Mouse (Mus musculus): Measurements from ENCODE around the gene Uqcrfs1. TPM values are rescaled to one million over a fixed set of nuclear protein-coding genes. Genes with fewer than 3 reads are reported as not detected.
A peak's percentile ranks its signal among the peaks of the same experiment; 100 is the strongest.

The Uqcrfs1 gene
- polyA plus RNA-seq (2012): 13.1 and 14.6 TPM in 2 replicates

- TF ChIP-seq GATA1 (IDR thresholded peaks at IDR 0.05; ENCODE audit: low read length) (no peak), TAL1 (IDR thresholded peaks at IDR 0.05; ENCODE audit: low read length) (no peak)
Observed at GRCm38 (mm10) chr13:30544856-30545604, at the start of gene Uqcrfs1. Gene Uqcrfs1, minus strand, starts transcription at chr13:30545362.

GRCm38 (mm10) chr13:30585786-30586185, 40.6 kb upstream of the Uqcrfs1 start:
- TF ChIP-seq TAL1 (IDR thresholded peaks at IDR 0.05; ENCODE audit: low read length) (no peak), GATA1 (IDR thresholded peaks at IDR 0.05; ENCODE audit: low read length) (no peak)
- Histone ChIP-seq H3K4me1 (ENCODE audit: control insufficient read depth) (no peaks in the 10 kb centered on the region), H3K9me3 (ENCODE audit: control insufficient read depth, low read length) (no peaks in the 10 kb centered on the region), H3K36me3 (ENCODE audit: control insufficient read depth) (no peaks in the 10 kb centered on the region), H3K27me3 (ENCODE audit: control insufficient read depth) (no peaks in the 10 kb centered on the region), H3K4me3 (replicated peaks) (no peak overlapping the region)

More at GRCm38 (mm10) chr13:30544856-30545604, at the start of gene Uqcrfs1:
- Histone ChIP-seq H3K36me3 (ENCODE audit: control insufficient read depth) (peaks cover 13% of the 10 kb centered on the region), H3K9me3 (ENCODE audit: control insufficient read depth, low read length) (no peaks in the 10 kb centered on the region), H3K27me3 (ENCODE audit: control insufficient read depth) (peaks cover 3% of the 10 kb centered on the region; the same call in 1 of the 2 replicates), H3K4me3 (replicated peaks) (peak within 1 kb of the TSS; percentile 97), H3K4me1 (ENCODE audit: control insufficient read depth) (peaks cover 32% of the 10 kb centered on the region)

GRCm38 (mm10) chr13:30582541-30582940, 37.4 kb upstream of the Uqcrfs1 start:
- no peak for TF ChIP-seq TAL1 (IDR thresholded peaks at IDR 0.05; ENCODE audit: low read length)
- TF ChIP-seq GATA1 (IDR thresholded peaks at IDR 0.05; ENCODE audit: low read length): no peak
- H3K9me3 ChIP-seq (ENCODE audit: control insufficient read depth, low read length): no peaks in the 10 kb centered on the region
- H3K4me1 ChIP-seq (ENCODE audit: control insufficient read depth): no peaks in the 10 kb centered on the region

GRCm38 (mm10) chr13:30578806-30579205, 33.6 kb upstream of the Uqcrfs1 start:
- H3K36me3 ChIP-seq (ENCODE audit: control insufficient read depth): no peaks in the 10 kb centered on the region
- no peak overlapping the region for H3K4me3 ChIP-seq (replicated peaks)
- no peaks in the 10 kb centered on the region for H3K4me1 ChIP-seq (ENCODE audit: control insufficient read depth)
- no peaks in the 10 kb centered on the region for H3K27me3 ChIP-seq (ENCODE audit: control insufficient read depth)
- H3K9me3 ChIP-seq (ENCODE audit: control insufficient read depth, low read length): no peaks in the 10 kb centered on the region
- TF ChIP-seq TAL1 (IDR thresholded peaks at IDR 0.05; ENCODE audit: low read length) (no peak), GATA1 (IDR thresholded peaks at IDR 0.05; ENCODE audit: low read length) (no peak)

More at GRCm38 (mm10) chr13:30582541-30582940, 37.4 kb upstream of the Uqcrfs1 start:
- Histone ChIP-seq H3K27me3 (ENCODE audit: control insufficient read depth) (no peaks in the 10 kb centered on the region), H3K36me3 (ENCODE audit: control insufficient read depth) (no peaks in the 10 kb centered on the region), H3K4me3 (replicated peaks) (no peak overlapping the region)

GRCm38 (mm10) chr13:30576819-30577218, 31.7 kb upstream of the Uqcrfs1 start:
- Histone ChIP-seq H3K9me3 (ENCODE audit: control insufficient read depth, low read length) (no peaks in the 10 kb centered on the region), H3K27me3 (ENCODE audit: control insufficient read depth) (no peaks in the 10 kb centered on the region), H3K4me3 (replicated peaks) (no peak overlapping the region), H3K4me1 (ENCODE audit: control insufficient read depth) (no peaks in the 10 kb centered on the region), H3K36me3 (ENCODE audit: control insufficient read depth) (no peaks in the 10 kb centered on the region)
- TF ChIP-seq TAL1 (IDR thresholded peaks at IDR 0.05; ENCODE audit: low read length): no peak
- TF ChIP-seq GATA1 (IDR thresholded peaks at IDR 0.05; ENCODE audit: low read length): no peak

GRCm38 (mm10) chr13:30572971-30573370, 27.8 kb upstream of the Uqcrfs1 start:
- H3K4me3 ChIP-seq (replicated peaks): no peak overlapping the region
- H3K9me3 ChIP-seq (ENCODE audit: control insufficient read depth, low read length): no peaks in the 10 kb centered on the region
- no peaks in the 10 kb centered on the region for H3K36me3 ChIP-seq (ENCODE audit: control insufficient read depth)
- no peaks in the 10 kb centered on the region for H3K27me3 ChIP-seq (ENCODE audit: control insufficient read depth)
- no peak for TF ChIP-seq GATA1 (IDR thresholded peaks at IDR 0.05; ENCODE audit: low read length)
- H3K4me1 ChIP-seq (ENCODE audit: control insufficient read depth): no peaks in the 10 kb centered on the region

GRCm38 (mm10) chr13:30570182-30570581, 25.0 kb upstream of the Uqcrfs1 start:
- Histone ChIP-seq H3K36me3 (ENCODE audit: control insufficient read depth) (no peaks in the 10 kb centered on the region), H3K27me3 (ENCODE audit: control insufficient read depth) (no peaks in the 10 kb centered on the region), H3K9me3 (ENCODE audit: control insufficient read depth, low read length) (no peaks in the 10 kb centered on the region), H3K4me1 (ENCODE audit: control insufficient read depth) (no peaks in the 10 kb centered on the region), H3K4me3 (replicated peaks) (no peak overlapping the region)
- TF ChIP-seq TAL1 (IDR thresholded peaks at IDR 0.05; ENCODE audit: low read length) (no peak), GATA1 (IDR thresholded peaks at IDR 0.05; ENCODE audit: low read length) (no peak)

- Histone ChIP-seq H3K27me3 (ENCODE audit: control insufficient read depth) (no peaks in the 10 kb centered on the region), H3K4me3 (replicated peaks) (no peak overlapping the region), H3K36me3 (ENCODE audit: control insufficient read depth) (no peaks in the 10 kb centered on the region), H3K9me3 (ENCODE audit: control insufficient read depth, low read length) (no peaks in the 10 kb centered on the region), H3K4me1 (ENCODE audit: control insufficient read depth) (no peaks in the 10 kb centered on the region)
- no peak for TF ChIP-seq TAL1 (IDR thresholded peaks at IDR 0.05; ENCODE audit: low read length)
- TF ChIP-seq GATA1 (IDR thresholded peaks at IDR 0.05; ENCODE audit: low read length): no peak
Observed at GRCm38 (mm10) chr13:30567571-30567970, 22.4 kb upstream of the Uqcrfs1 start.

- Histone ChIP-seq H3K36me3 (ENCODE audit: control insufficient read depth) (no peaks in the 10 kb centered on the region), H3K4me3 (replicated peaks) (no peak overlapping the region), H3K9me3 (ENCODE audit: control insufficient read depth, low read length) (no peaks in the 10 kb centered on the region), H3K27me3 (ENCODE audit: control insufficient read depth) (no peaks in the 10 kb centered on the region), H3K4me1 (ENCODE audit: control insufficient read depth) (no peaks in the 10 kb centered on the region)
- no peak for TF ChIP-seq TAL1 (IDR thresholded peaks at IDR 0.05; ENCODE audit: low read length)
- no peak for TF ChIP-seq GATA1 (IDR thresholded peaks at IDR 0.05; ENCODE audit: low read length)
Observed at GRCm38 (mm10) chr13:30566767-30567166, 21.6 kb upstream of the Uqcrfs1 start.
